Comparison of ENCODE assay signal across 8 mouse cellular contexts in the genomic region with DNA sequence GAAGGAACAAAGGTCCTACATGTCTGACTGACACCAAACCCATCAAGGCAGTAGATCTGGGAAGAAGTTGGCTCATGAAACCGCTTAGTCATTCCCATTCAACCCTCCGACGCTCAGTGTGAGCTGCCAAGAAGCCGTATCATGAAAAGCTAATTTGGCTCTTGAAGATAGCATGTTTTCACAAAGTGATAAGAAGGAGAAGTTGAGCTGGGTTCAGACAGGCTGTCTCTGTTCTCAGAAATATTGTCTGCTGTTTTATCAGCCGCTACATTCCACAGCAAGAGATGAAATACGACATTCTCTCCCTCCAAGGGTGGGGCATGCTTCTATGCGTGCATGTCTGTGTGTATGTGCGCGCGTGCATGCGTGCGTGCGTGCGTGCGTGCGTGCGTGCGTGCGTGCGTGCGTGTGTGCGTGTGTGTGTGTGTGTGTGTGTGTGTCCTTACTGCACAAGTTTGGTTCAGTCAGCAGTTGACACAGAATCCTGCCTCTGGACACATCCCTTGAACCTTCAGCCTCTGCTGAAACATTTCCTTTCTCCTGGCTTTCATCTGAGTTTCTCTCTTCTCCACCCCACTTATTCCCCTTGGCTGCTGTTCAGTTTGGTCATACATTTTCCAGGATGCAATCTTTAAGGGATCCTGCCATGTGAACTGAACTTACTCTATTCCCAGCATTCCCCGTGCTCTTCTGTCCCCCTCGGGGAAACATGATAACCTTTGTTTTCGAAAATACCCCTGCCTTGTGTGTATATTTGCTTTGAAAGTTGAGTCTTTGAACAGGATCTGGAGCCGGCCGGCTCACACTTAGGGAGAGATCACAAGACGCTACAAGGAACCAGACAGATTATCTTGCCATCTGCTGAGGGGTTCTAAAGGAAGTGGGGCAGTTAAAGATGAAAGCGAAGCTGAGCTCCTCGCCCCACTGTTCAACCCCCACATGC.
DNase-seq lines count a peak whose midpoint lies in the region; ATAC-seq and TF ChIP-seq lines count a peak whose summit lies in the region.

No protein-coding gene starts in this region.

- no peak overlapping the region for H3K4me3 ChIP-seq in hindbrain, embryonic 14.5 days (replicated peaks; ENCODE audit: low read length)
- H3K4me3 ChIP-seq in hindbrain, embryonic 13.5 days, result no peak overlapping the region
- H3K4me3 ChIP-seq in brown adipose tissue, adult 24 weeks (ENCODE audit: insufficient read depth, low read depth, low read length), result peak overlapping the region; percentile 41
- H3K4me3 ChIP-seq in heart, embryonic 10.5 days, result peak overlapping the region; percentile 12; the same call in 1 of the 2 replicates
- no peak overlapping the region for H3K4me3 ChIP-seq in lung, postnatal 0 days (ENCODE audit: low read depth, low read length)

- H3K9ac ChIP-seq in hindbrain, embryonic 14.5 days, result no peak overlapping the region
- no peak overlapping the region for H3K9ac ChIP-seq in hindbrain, embryonic 13.5 days
- H3K9ac ChIP-seq in lung, postnatal 0 days (replicated peaks; ENCODE audit: low read depth), result no peak overlapping the region

- H3K4me1 ChIP-seq in hindbrain, embryonic 14.5 days (replicated peaks; ENCODE audit: control insufficient read depth, insufficient read depth, low read length), result no peaks in the 10 kb centered on the region
- H3K4me1 ChIP-seq in hindbrain, embryonic 13.5 days (replicated peaks), result peaks cover 10% of the 10 kb centered on the region; the same call in 1 of the 2 replicates
- no peaks in the 10 kb centered on the region for H3K4me1 ChIP-seq in brown adipose tissue, adult 24 weeks (ENCODE audit: control insufficient read depth, insufficient read depth, insufficient read length, low read length)
- H3K4me1 ChIP-seq in heart, embryonic 10.5 days, result peaks cover 32% of the 10 kb centered on the region
- 0 out of 2 replicates have a peak, but pooled peaks cover 4% of the 10 kb centered on the region for H3K4me1 ChIP-seq in lung, postnatal 0 days (ENCODE audit: insufficient read depth, low read depth, low read length)

- no peaks in the 10 kb centered on the region for H3K9me3 ChIP-seq in hindbrain, embryonic 14.5 days (ENCODE audit: control insufficient read depth, low read length)
- H3K9me3 ChIP-seq in hindbrain, embryonic 13.5 days, result 0 out of 2 replicates have a peak, but pooled peaks cover 5% of the 10 kb centered on the region
- peaks cover 3% of the 10 kb centered on the region; the same call in 1 of the 2 replicates for H3K9me3 ChIP-seq in heart, embryonic 10.5 days
- no peaks in the 10 kb centered on the region for H3K9me3 ChIP-seq in lung, postnatal 0 days (ENCODE audit: low read length)

- H3K36me3 ChIP-seq in hindbrain, embryonic 14.5 days (replicated peaks; ENCODE audit: control insufficient read depth, insufficient read depth), result no peaks in the 10 kb centered on the region
- no peaks in the 10 kb centered on the region; the same call in 1 of the 2 replicates for H3K36me3 ChIP-seq in hindbrain, embryonic 13.5 days
- no peaks in the 10 kb centered on the region for H3K36me3 ChIP-seq in heart, embryonic 10.5 days
- no peaks in the 10 kb centered on the region for H3K36me3 ChIP-seq in lung, postnatal 0 days (ENCODE audit: insufficient read depth, low read length)

- no peak for TF ChIP-seq CTCF in lung, postnatal 0 days (IDR thresholded peaks at IDR 0.05)

- H3K27ac ChIP-seq in hindbrain, embryonic 14.5 days, result 0 out of 2 replicates have a peak overlapping the region, but pooled peaks have one; percentile 9
- H3K27ac ChIP-seq in hindbrain, embryonic 13.5 days, result no peak overlapping the region
- peak overlapping the region; percentile 28 for H3K27ac ChIP-seq in brown adipose tissue, adult 24 weeks (replicated peaks; ENCODE audit: low read depth, low read length)
- peak overlapping the region; percentile 72 for H3K27ac ChIP-seq in heart, embryonic 10.5 days
- H3K27ac ChIP-seq in lung, postnatal 0 days (ENCODE audit: low read length), result peak overlapping the region; percentile 73

- H3K4me2 ChIP-seq in hindbrain, embryonic 14.5 days (replicated peaks), result no peak overlapping the region
- no peak overlapping the region for H3K4me2 ChIP-seq in hindbrain, embryonic 13.5 days
- H3K4me2 ChIP-seq in lung, postnatal 0 days (replicated peaks; ENCODE audit: low read depth, low read length), result peak overlapping the region; percentile 43

- TF ChIP-seq EP300 in lung, postnatal 0 days (IDR thresholded peaks at IDR 0.05), result peak; percentile 78

- 84% methylated on average over 30 of the region's 30 CpGs for WGBS in hindbrain, embryonic 14.5 days
- WGBS in hindbrain, embryonic 13.5 days, result 86% methylated on average over 30 of the region's 30 CpGs
- WGBS in heart, embryonic 10.5 days, result 31% methylated on average over 30 of the region's 30 CpGs
- whole genome bisulfite sequencing in lung, postnatal 0 days, result 13% methylated on average over 30 of the region's 30 CpGs

- no peaks in the 10 kb centered on the region for H3K27me3 ChIP-seq in hindbrain, embryonic 14.5 days (ENCODE audit: control insufficient read depth, insufficient read depth, low read length)
- no peaks in the 10 kb centered on the region for H3K27me3 ChIP-seq in hindbrain, embryonic 13.5 days
- no peaks in the 10 kb centered on the region for H3K27me3 ChIP-seq in heart, embryonic 10.5 days (ENCODE audit: insufficient read depth, poor library complexity, severe bottlenecking)
- H3K27me3 ChIP-seq in lung, postnatal 0 days (replicated peaks; ENCODE audit: insufficient read depth, low read length), result no peaks in the 10 kb centered on the region

- DNase-seq in hindbrain, embryonic 14.5 days (ENCODE audit: low spot score), result no peak
- DNase-seq in heart, embryonic 10.5 days (ENCODE audit: low spot score), result peak; percentile 79
- peak; percentile 25 to 46 for DNase-seq in kidney, postnatal 36 days
- peak; percentile 80 for DNase-seq in lung, postnatal 0 days (ENCODE audit: low spot score)
- DNase-seq in telencephalon, adult 2 months (ENCODE audit: low read depth, low spot score), result peak; percentile 63
- no peak for DNase-seq in thymus, postnatal 36 days

- ATAC-seq in hindbrain, embryonic 14.5 days (ENCODE audit: low FRiP score), result no peak
- ATAC-seq in hindbrain, embryonic 13.5 days (ENCODE audit: low FRiP score), result no peak
- ATAC-seq in lung, postnatal 0 days, result peak; percentile 83

Comparison
In these comparisons a context has a peak if more than half of its experiments do, and no peak if none do; other contexts are left out.
1. DNase-seq: peak in heart, embryonic 10.5 days (single experiment), kidney, postnatal 36 days (2 of 2), lung, postnatal 0 days (single experiment) and telencephalon, adult 2 months (single experiment); none in hindbrain, embryonic 14.5 days (single experiment) and thymus, postnatal 36 days (0 of 2).
2. H3K4me3 ChIP-seq: peak in brown adipose tissue, adult 24 weeks (single experiment) and heart, embryonic 10.5 days (single experiment); none in hindbrain, embryonic 14.5 days (single experiment), hindbrain, embryonic 13.5 days (single experiment) and lung, postnatal 0 days (single experiment).